Mouse (Mus musculus): ENCODE data around the gene Retreg1. TPM values are rescaled to one million over a fixed set of nuclear protein-coding genes. Genes with fewer than 3 reads are reported as not detected.

Gene Retreg1
- polyA plus RNA-seq, 1 experiment from 2014 or later, result 13.4 TPM

- no peaks in the 10 kb centered on the region for H3K36me3 ChIP-seq (ENCODE audit: control insufficient read depth, insufficient read depth, low read length)
- H3K9ac ChIP-seq (ENCODE audit: low read depth, low read length), result no peak overlapping the region
- H3K9me3 ChIP-seq (ENCODE audit: control insufficient read depth, low read length), result no peaks in the 10 kb centered on the region
- ATAC-seq, result no peak
- H3K4me1 ChIP-seq (ENCODE audit: control insufficient read depth, insufficient read depth, low read length), result no peaks in the 10 kb centered on the region
- no peak overlapping the region for H3K4me2 ChIP-seq (ENCODE audit: low read depth, low read length)
- H3K27ac ChIP-seq (ENCODE audit: low read length), result no peak overlapping the region
- H3K4me3 ChIP-seq (ENCODE audit: low read length), result no peak overlapping the region
- H3K27me3 ChIP-seq (replicated peaks; ENCODE audit: control insufficient read depth, insufficient read depth, low read length), result no peaks in the 10 kb centered on the region
These were observed 21.0 kb upstream of the Retreg1 start for GRCm38 (mm10) chr15:25821981-25822380.

GRCm38 (mm10) chr15:25822656-25823055, 20.3 kb upstream of the Retreg1 start:
- H3K9ac ChIP-seq (ENCODE audit: low read depth, low read length), result no peak overlapping the region
- no peaks in the 10 kb centered on the region for H3K36me3 ChIP-seq (ENCODE audit: control insufficient read depth, insufficient read depth, low read length)
- H3K27ac ChIP-seq (ENCODE audit: low read length), result no peak overlapping the region
- no peaks in the 10 kb centered on the region for H3K9me3 ChIP-seq (ENCODE audit: control insufficient read depth, low read length)
- no peaks in the 10 kb centered on the region for H3K4me1 ChIP-seq (ENCODE audit: control insufficient read depth, insufficient read depth, low read length)
- no peak for ATAC-seq
- H3K4me3 ChIP-seq (ENCODE audit: low read length), result no peak overlapping the region
- 56% methylated on average over 3 of the region's 3 CpGs for WGBS
- no peak overlapping the region for H3K4me2 ChIP-seq (ENCODE audit: low read depth, low read length)
- no peaks in the 10 kb centered on the region for H3K27me3 ChIP-seq (replicated peaks; ENCODE audit: control insufficient read depth, insufficient read depth, low read length)

GRCm38 (mm10) chr15:25826531-25826961, 16.4 kb upstream of the Retreg1 start:
- WGBS, result 86% methylated on average over 8 of the region's 8 CpGs
- H3K27me3 ChIP-seq (replicated peaks; ENCODE audit: control insufficient read depth, insufficient read depth, low read length), result no peaks in the 10 kb centered on the region
- no peaks in the 10 kb centered on the region for H3K36me3 ChIP-seq (ENCODE audit: control insufficient read depth, insufficient read depth, low read length)
- H3K9me3 ChIP-seq (ENCODE audit: control insufficient read depth, low read length), result no peaks in the 10 kb centered on the region
- no peak overlapping the region for H3K9ac ChIP-seq (ENCODE audit: low read depth, low read length)
- H3K27ac ChIP-seq (ENCODE audit: low read length), result no peak overlapping the region
- H3K4me1 ChIP-seq (ENCODE audit: control insufficient read depth, insufficient read depth, low read length), result no peaks in the 10 kb centered on the region
- no peak overlapping the region for H3K4me2 ChIP-seq (ENCODE audit: low read depth, low read length)
- no peak for ATAC-seq
- no peak overlapping the region for H3K4me3 ChIP-seq (ENCODE audit: low read length)

GRCm38 (mm10) chr15:25828464-25828863, 14.5 kb upstream of the Retreg1 start:
- Histone ChIP-seq H3K36me3 (ENCODE audit: control insufficient read depth, insufficient read depth, low read length) (no peaks in the 10 kb centered on the region), H3K4me1 (ENCODE audit: control insufficient read depth, insufficient read depth, low read length) (no peaks in the 10 kb centered on the region), H3K4me3 (ENCODE audit: low read length) (no peak overlapping the region), H3K9ac (ENCODE audit: low read depth, low read length) (no peak overlapping the region), H3K9me3 (ENCODE audit: control insufficient read depth, low read length) (no peaks in the 10 kb centered on the region), H3K4me2 (ENCODE audit: low read depth, low read length) (no peak overlapping the region), H3K27me3 (replicated peaks; ENCODE audit: control insufficient read depth, insufficient read depth, low read length) (no peaks in the 10 kb centered on the region), H3K27ac (ENCODE audit: low read length) (no peak overlapping the region)
- whole genome bisulfite sequencing, result 74% methylated on average over 10 of the region's 10 CpGs
- no peak for ATAC-seq

GRCm38 (mm10) chr15:25830426-25830825, 12.6 kb upstream of the Retreg1 start:
- no peaks in the 10 kb centered on the region for H3K9me3 ChIP-seq (ENCODE audit: control insufficient read depth, low read length)
- no peaks in the 10 kb centered on the region for H3K4me1 ChIP-seq (ENCODE audit: control insufficient read depth, insufficient read depth, low read length)
- no peak overlapping the region for H3K4me3 ChIP-seq (ENCODE audit: low read length)
- H3K27ac ChIP-seq (ENCODE audit: low read length), result no peak overlapping the region
- WGBS, result 62% methylated on average over 2 of the region's 2 CpGs
- no peak for ATAC-seq
- no peak overlapping the region for H3K4me2 ChIP-seq (ENCODE audit: low read depth, low read length)
- H3K36me3 ChIP-seq (ENCODE audit: control insufficient read depth, insufficient read depth, low read length), result no peaks in the 10 kb centered on the region
- no peak overlapping the region for H3K9ac ChIP-seq (ENCODE audit: low read depth, low read length)
- H3K27me3 ChIP-seq (replicated peaks; ENCODE audit: control insufficient read depth, insufficient read depth, low read length), result no peaks in the 10 kb centered on the region

- H3K27me3 ChIP-seq (replicated peaks; ENCODE audit: control insufficient read depth, insufficient read depth, low read length), result no peaks in the 10 kb centered on the region
- H3K4me1 ChIP-seq (ENCODE audit: control insufficient read depth, insufficient read depth, low read length), result no peaks in the 10 kb centered on the region
- WGBS, result 84% methylated on average over 2 of the region's 2 CpGs
- ATAC-seq, result no peak
- no peaks in the 10 kb centered on the region for H3K9me3 ChIP-seq (ENCODE audit: control insufficient read depth, low read length)
- H3K36me3 ChIP-seq (ENCODE audit: control insufficient read depth, insufficient read depth, low read length), result no peaks in the 10 kb centered on the region
- H3K4me2 ChIP-seq (ENCODE audit: low read depth, low read length), result no peak overlapping the region
- no peak overlapping the region for H3K27ac ChIP-seq (ENCODE audit: low read length)
- H3K4me3 ChIP-seq (ENCODE audit: low read length), result no peak overlapping the region
- H3K9ac ChIP-seq (ENCODE audit: low read depth, low read length), result no peak overlapping the region
These were observed 8.7 kb upstream of the Retreg1 start for GRCm38 (mm10) chr15:25834282-25834681.

- Histone ChIP-seq H3K4me1 (ENCODE audit: control insufficient read depth, insufficient read depth, low read length) (no peaks in the 10 kb centered on the region), H3K9me3 (ENCODE audit: control insufficient read depth, low read length) (no peaks in the 10 kb centered on the region), H3K36me3 (ENCODE audit: control insufficient read depth, insufficient read depth, low read length) (no peaks in the 10 kb centered on the region), H3K4me2 (ENCODE audit: low read depth, low read length) (no peak overlapping the region), H3K4me3 (ENCODE audit: low read length) (no peak overlapping the region), H3K27ac (ENCODE audit: low read length) (no peak overlapping the region), H3K27me3 (replicated peaks; ENCODE audit: control insufficient read depth, insufficient read depth, low read length) (no peaks in the 10 kb centered on the region), H3K9ac (ENCODE audit: low read depth, low read length) (no peak overlapping the region)
- 84% methylated on average over 17 of the region's 17 CpGs for WGBS
- no peak for ATAC-seq
These were observed 7.9 kb upstream of the Retreg1 start for GRCm38 (mm10) chr15:25834920-25835674.

GRCm38 (mm10) chr15:25842462-25843085, 406 bp upstream of the Retreg1 start:
- ATAC-seq, result peak; percentile 43
- H3K4me2 ChIP-seq (ENCODE audit: low read depth, low read length), result peak overlapping the region; percentile 98
- H3K27ac ChIP-seq (ENCODE audit: low read length), result no peak overlapping the region
- H3K36me3 ChIP-seq (ENCODE audit: control insufficient read depth, insufficient read depth, low read length), result no peaks in the 10 kb centered on the region
- WGBS, result 16% methylated on average over 16 of the region's 16 CpGs
- H3K27me3 ChIP-seq (replicated peaks; ENCODE audit: control insufficient read depth, insufficient read depth, low read length), result peaks cover 11% of the 10 kb centered on the region; the same call in 1 of the 2 replicates
- peak overlapping the region; percentile 78 for H3K4me3 ChIP-seq (ENCODE audit: low read length)
- H3K9me3 ChIP-seq (ENCODE audit: control insufficient read depth, low read length), result no peaks in the 10 kb centered on the region
- H3K4me1 ChIP-seq (ENCODE audit: control insufficient read depth, insufficient read depth, low read length), result 0 out of 2 replicates have a peak, but pooled peaks cover 2% of the 10 kb centered on the region
- peak overlapping the region; percentile 74 for H3K9ac ChIP-seq (ENCODE audit: low read depth, low read length)

- no peaks in the 10 kb centered on the region for H3K36me3 ChIP-seq (ENCODE audit: control insufficient read depth, insufficient read depth, low read length)
- peak overlapping the region; percentile 98 for H3K4me2 ChIP-seq (ENCODE audit: low read depth, low read length)
- H3K4me1 ChIP-seq (ENCODE audit: control insufficient read depth, insufficient read depth, low read length), result 0 out of 2 replicates have a peak, but pooled peaks cover 2% of the 10 kb centered on the region
- H3K27me3 ChIP-seq (replicated peaks; ENCODE audit: control insufficient read depth, insufficient read depth, low read length), result peaks cover 11% of the 10 kb centered on the region; the same call in 1 of the 2 replicates
- peak overlapping the region; percentile 78 for H3K4me3 ChIP-seq (ENCODE audit: low read length)
- WGBS, result 24% methylated on average over 11 of the region's 11 CpGs
- no peaks in the 10 kb centered on the region for H3K9me3 ChIP-seq (ENCODE audit: control insufficient read depth, low read length)
- no peak overlapping the region for H3K27ac ChIP-seq (ENCODE audit: low read length)
- 0 out of 2 replicates have a peak overlapping the region, but pooled peaks have one; percentile 74 for H3K9ac ChIP-seq (ENCODE audit: low read depth, low read length)
- ATAC-seq, result no peak
These were observed 1.1 kb downstream of the Retreg1 start for GRCm38 (mm10) chr15:25844013-25844570.
